Mouse (Mus musculus) lung, postnatal 0 days (tissue): ENCODE results near the gene Isoc2b. TPM values are rescaled to one million over a fixed set of nuclear protein-coding genes. Genes with fewer than 3 reads are reported as not detected.
"Not testable (repeated sequence)": the region's sequence is repeated elsewhere in the genome, so short reads cannot be mapped to it uniquely, and the experiment has no call there.

ENCODE experiments used
- ATAC-seq: fragments of 200-750 bp; cut with Nextera tagmentation; 2 replicates; pipeline ENCODE4 v1.8.0; 2017; ENCODE audit warnings: moderate library complexity
- DNase-seq: peaks from one replicate; pipeline ENCODE4 v3.0.0-alpha.2; 2016; ENCODE audit warnings: low spot score
- H3K27ac ChIP-seq: fragments of 300-500 bp; sonication (generic); 2 replicates; pipeline ENCODE4 v1.5.1; 2014; ENCODE audit warnings: antibody characterized with exemption, mild to moderate bottlenecking, low read length, mixed read lengths
- H3K27me3 ChIP-seq: fragments of 300-500 bp; sonication (generic); replicated peaks from 2 replicates; pipeline ENCODE4 v1.6.1; 2014; ENCODE audit warnings: low read length, mixed read lengths; ENCODE audit not compliant: insufficient read depth
- H3K36me3 ChIP-seq: fragments of 300-500 bp; sonication (generic); 2 replicates; pipeline ENCODE4 v1.6.1; 2014; ENCODE audit warnings: low read length, mixed read lengths; ENCODE audit not compliant: insufficient read depth
- H3K4me1 ChIP-seq: fragments of 300-500 bp; sonication (generic); 2 replicates; pipeline ENCODE4 v1.6.1; 2014; ENCODE audit warnings: antibody characterized with exemption, low read depth, low read length, mixed read lengths; ENCODE audit not compliant: insufficient read depth
- H3K4me2 ChIP-seq: fragments of 300-500 bp; sonication (generic); replicated peaks from 2 replicates; pipeline ENCODE4 v1.6.1; 2014; ENCODE audit warnings: low read depth, mild to moderate bottlenecking, low read length, moderate library complexity, mixed read lengths
- H3K4me3 ChIP-seq: fragments of 300-500 bp; sonication (generic); 2 replicates; pipeline ENCODE4 v1.5.1; 2014; ENCODE audit warnings: low read depth, low read length
- H3K9ac ChIP-seq: fragments of 300-500 bp; sonication (generic); replicated peaks from 2 replicates; pipeline ENCODE4 v1.6.1; 2014; ENCODE audit warnings: low read depth, mild to moderate bottlenecking
- H3K9me3 ChIP-seq: fragments of 300-500 bp; sonication (generic); 2 replicates; pipeline ENCODE4 v1.6.1; 2016; ENCODE audit warnings: low read length, mixed read lengths
- CTCF ChIP-seq: IDR thresholded peaks from 2 replicates; pipeline ENCODE4 v1.5.1; 2016; ENCODE audit warnings: antibody characterized with exemption, mild to moderate bottlenecking
- EP300 ChIP-seq: IDR thresholded peaks from 2 replicates; pipeline ENCODE4 v1.6.1; 2016; ENCODE audit warnings: antibody characterized with exemption, mild to moderate bottlenecking, control low read depth
- WGBS: fragments of 180-500 bp; shearing (Covaris S2); extraction: QIAGEN DNeasy Blood & Tissue Kit; methylation state at CpG from one replicate; pipeline ENCODE4 v1.1.7; 2014; 5-methylcytosine and 5-hydroxymethylcytosine counted together
- polyA plus RNA-seq: library from polyadenylated mRNA; unstranded; fragments of >200 nt; fragmentation: Nextera tagmentation; extraction: Ambion mirVana; gene quantifications from 2 replicates; pipeline ENCODE4 v1.2.1, GENCODE M21; 2015

Gene Isoc2b
- polyA plus RNA-seq, 1 experiment from 2014 or later, result 12.7 TPM

- Histone ChIP-seq H3K36me3 (no peaks in the 10 kb centered on the region), H3K9me3 (no peaks in the 10 kb centered on the region), H3K27me3 (no peaks in the 10 kb centered on the region), H3K9ac (no peak overlapping the region), H3K4me3 (no peak overlapping the region), H3K4me1 (peaks cover 9% of the 10 kb centered on the region), H3K27ac (peak overlapping the region; percentile 72; the same call in 1 of the 2 replicates), H3K4me2 (no peak overlapping the region)
- ATAC-seq (no peak), DNase-seq (no peak)
- TF ChIP-seq EP300, result no peak
- TF ChIP-seq CTCF, result no peak
- 70% methylated on average over 5 of the region's 5 CpGs for WGBS
These were observed 5.8 kb downstream of the Isoc2b start for GRCm38 (mm10) chr7:4864130-4864845.

- no peak overlapping the region for H3K9ac ChIP-seq
- no peak overlapping the region for H3K4me2 ChIP-seq
- DNase-seq, result peak; percentile 14
- no peaks in the 10 kb centered on the region for H3K27me3 ChIP-seq
- no peak for ATAC-seq
- TF ChIP-seq EP300 (no peak), CTCF (no peak)
- H3K4me3 ChIP-seq, result no peak overlapping the region
- 62% methylated on average over 7 of the region's 7 CpGs for WGBS
- peak overlapping the region; percentile 72 for H3K27ac ChIP-seq
- H3K9me3 ChIP-seq, result no peaks in the 10 kb centered on the region
- H3K4me1 ChIP-seq, result peaks cover 9% of the 10 kb centered on the region
- no peaks in the 10 kb centered on the region for H3K36me3 ChIP-seq
These were observed 6.4 kb downstream of the Isoc2b start for GRCm38 (mm10) chr7:4863541-4864080.

GRCm38 (mm10) chr7:4863041-4863440, 7.0 kb downstream of the Isoc2b start:
- Histone ChIP-seq H3K27ac (peak overlapping the region; percentile 72), H3K9me3 (no peaks in the 10 kb centered on the region), H3K4me3 (no peak overlapping the region), H3K27me3 (no peaks in the 10 kb centered on the region), H3K4me2 (no peak overlapping the region), H3K4me1 (peaks cover 9% of the 10 kb centered on the region), H3K36me3 (no peaks in the 10 kb centered on the region), H3K9ac (no peak overlapping the region)
- TF ChIP-seq EP300, result no peak
- TF ChIP-seq CTCF, result no peak
- DNase-seq (peak; percentile 93), ATAC-seq (no peak)
- 13% methylated on average over 1 of the region's 1 CpGs for WGBS

GRCm38 (mm10) chr7:4860926-4861325, 9.1 kb downstream of the Isoc2b start:
- H3K4me1 ChIP-seq, H3K4me3 ChIP-seq, DNase-seq, ATAC-seq, H3K36me3 ChIP-seq, H3K4me2 ChIP-seq, H3K27ac ChIP-seq, H3K9ac ChIP-seq, H3K27me3 ChIP-seq, H3K9me3 ChIP-seq: not testable (repeated sequence)
- WGBS, result 68% methylated on average over 3 of the region's 3 CpGs

DNA sequence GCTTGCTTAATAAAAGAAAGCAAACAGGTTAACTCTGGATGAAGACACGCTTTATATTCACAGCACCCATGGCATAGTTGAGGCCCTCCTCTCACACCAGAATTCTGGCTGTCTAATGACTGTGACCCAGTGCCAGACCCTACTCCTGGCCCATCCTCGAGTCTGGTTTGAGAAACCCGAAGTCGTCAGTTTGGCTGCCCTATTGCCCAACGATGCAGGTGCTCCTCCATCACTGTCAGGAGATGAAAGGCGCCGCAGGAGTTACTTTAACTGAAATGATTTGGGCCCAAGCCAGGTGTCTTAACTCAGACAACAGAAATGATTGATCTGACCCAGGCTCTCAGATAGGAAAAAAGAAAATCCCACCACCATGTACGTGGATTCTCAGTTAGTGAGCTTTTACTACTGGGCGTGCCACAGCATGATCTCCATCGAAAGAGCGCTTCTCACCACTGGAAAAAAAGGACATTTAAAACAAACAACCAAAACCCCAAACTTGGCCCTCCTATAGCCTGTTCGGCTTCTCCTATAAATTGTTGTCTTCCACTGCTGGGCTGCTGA, 10.6 kb downstream of the Isoc2b start:
- Histone ChIP-seq H3K4me1 (peaks cover 6% of the 10 kb centered on the region; the same call in 1 of the 2 replicates), H3K4me2 (no peak overlapping the region), H3K9me3 (no peaks in the 10 kb centered on the region), H3K4me3 (no peak overlapping the region), H3K36me3 (no peaks in the 10 kb centered on the region), H3K27me3 (no peaks in the 10 kb centered on the region), H3K27ac (no peak overlapping the region), H3K9ac (no peak overlapping the region)
- DNase-seq (no peak), ATAC-seq (no peak)
- WGBS, result 38% methylated on average over 12 of the region's 12 CpGs
- TF ChIP-seq EP300, result no peak
- no peak for TF ChIP-seq CTCF

DNA sequence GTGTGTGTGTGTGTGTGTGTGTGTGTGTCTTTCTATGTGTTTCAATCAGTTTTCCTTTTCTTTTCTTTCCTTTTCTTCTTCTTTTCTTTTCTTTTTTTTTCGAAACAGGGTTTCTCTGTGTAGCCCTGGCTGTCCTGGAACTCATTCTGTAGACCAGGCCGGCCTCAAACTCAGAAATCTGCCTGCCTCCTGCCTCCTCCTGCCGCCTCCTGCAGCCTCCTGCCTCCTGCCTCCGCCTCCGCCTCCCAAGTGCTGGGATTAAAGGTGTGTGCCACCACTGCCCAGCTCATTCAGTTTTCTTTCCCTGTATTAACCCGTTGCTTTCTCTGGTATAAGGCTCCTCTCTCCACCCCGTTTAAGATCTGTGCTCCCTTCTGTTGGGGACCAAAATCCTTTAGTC, 12.7 kb downstream of the Isoc2b start:
- H3K9ac ChIP-seq, result no peak overlapping the region
- no peaks in the 10 kb centered on the region for H3K27me3 ChIP-seq
- no peak overlapping the region for H3K27ac ChIP-seq
- H3K9me3 ChIP-seq, result no peaks in the 10 kb centered on the region
- H3K4me2 ChIP-seq, result no peak overlapping the region
- no peak for TF ChIP-seq CTCF
- TF ChIP-seq EP300, result no peak
- H3K36me3 ChIP-seq, result no peaks in the 10 kb centered on the region
- ATAC-seq, result no peak
- no peaks in the 10 kb centered on the region for H3K4me1 ChIP-seq
- H3K4me3 ChIP-seq, result no peak overlapping the region
- WGBS, result 55% methylated on average over 7 of the region's 7 CpGs
- no peak for DNase-seq
